Mouse (Mus musculus) cerebellum, postnatal 14 days (tissue): Measurements from ENCODE around the gene Gm3839.
"Not testable (repeated sequence)": the region's sequence is repeated elsewhere in the genome, so short reads cannot be mapped to it uniquely, and the experiment has no call there.

Source experiments
- DNase-seq, 2 experiments: peaks; one replicate each; pipeline ENCODE4 v3.0.0; 2021; ENCODE audit warnings: mixed read lengths in 2 of 2

Gene Gm3839

GRCm38 (mm10) chr14:11356626-11357025 lies at the start of gene Gm3839:
Gm3839 (minus strand) TSS chr14:11356726.
- DNase-seq = not testable (repeated sequence)

- DNase-seq = no peak
Observed at GRCm38 (mm10) chr14:11405661-11406060, 49.1 kb upstream of the Gm3839 start.

- no peak for DNase-seq
Observed at GRCm38 (mm10) chr14:11377846-11378245, 21.3 kb upstream of the Gm3839 start.

- no peak for DNase-seq
Observed at GRCm38 (mm10) chr14:11375225-11375624, 18.7 kb upstream of the Gm3839 start.

GRCm38 (mm10) chr14:11346086-11346485 lies 10.4 kb downstream of the Gm3839 start:
- DNase-seq = peak; percentile 26 to 44

GRCm38 (mm10) chr14:11329993-11330392 lies 26.5 kb downstream of the Gm3839 start:
- DNase-seq = no peak

- DNase-seq = peak; percentile 42 to 65
Observed at GRCm38 (mm10) chr14:11307079-11307478, 49.4 kb downstream of the Gm3839 start.

- DNase-seq = not testable (repeated sequence)
Observed at GRCm38 (mm10) chr14:11287956-11288355, 68.6 kb downstream of the Gm3839 start.

GRCm38 (mm10) chr14:11257161-11257705 lies 99.3 kb downstream of the Gm3839 start:
- DNase-seq = peak in 1 of 2 experiments; percentile 10

- DNase-seq = no peak
Observed at GRCm38 (mm10) chr14:11248053-11248452, 108.5 kb downstream of the Gm3839 start.

GRCm38 (mm10) chr14:11244546-11244945 lies 112.0 kb downstream of the Gm3839 start:
- no peak for DNase-seq

- DNase-seq = no peak
Observed at GRCm38 (mm10) chr14:11232086-11232485, 124.4 kb downstream of the Gm3839 start.
